Mouse (Mus musculus) testis, adult 2 months (tissue): ENCODE data around the gene Snph.

Experiments used
- CTCF ChIP-seq: fragments of 200-500 bp; IDR thresholded peaks from 2 replicates; pipeline ENCODE4 v1.5.1; 2012; ENCODE audit warnings: low read depth, mild to moderate bottlenecking, inconsistent platforms, low read length, moderate library complexity; ENCODE audit not compliant: control insufficient read depth, insufficient read depth, insufficient replicate concordance
- POLR2A ChIP-seq: fragments of 200-500 bp; IDR thresholded peaks from 2 replicates; pipeline ENCODE4 v1.6.1; 2012; ENCODE audit warnings: low read depth, mild to moderate bottlenecking, inconsistent platforms, low read length, moderate library complexity; ENCODE audit not compliant: control insufficient read depth

DNA sequence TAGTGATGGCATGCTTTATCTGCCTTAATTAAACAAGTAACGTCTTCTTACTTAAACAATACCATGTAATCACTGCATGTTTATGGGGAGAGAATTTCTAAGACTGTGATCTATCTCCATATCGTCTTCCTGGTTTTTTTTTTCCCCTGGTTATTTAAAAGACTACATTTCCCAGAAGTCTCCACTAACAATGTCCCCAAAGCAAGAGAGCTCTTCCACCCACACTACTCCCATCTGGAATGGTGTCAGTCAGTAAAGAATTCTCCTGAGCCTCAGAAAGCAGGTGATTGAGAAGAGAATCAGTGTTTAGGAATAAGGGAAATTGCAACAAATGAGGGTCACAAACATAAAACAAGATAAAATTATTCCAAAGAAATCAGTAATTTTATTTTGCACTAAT is 2.5 kb upstream of the Snph start:
- TF ChIP-seq CTCF (no peak), POLR2A (no peak)
